Mouse (Mus musculus): ENCODE data around the gene Pdgfa. TPM values are rescaled to one million over a fixed set of nuclear protein-coding genes. Genes with fewer than 3 reads are reported as not detected.

Pdgfa gene
- polyA plus RNA-seq, 1 experiment from 2014 or later: 58.6 TPM

DNA sequence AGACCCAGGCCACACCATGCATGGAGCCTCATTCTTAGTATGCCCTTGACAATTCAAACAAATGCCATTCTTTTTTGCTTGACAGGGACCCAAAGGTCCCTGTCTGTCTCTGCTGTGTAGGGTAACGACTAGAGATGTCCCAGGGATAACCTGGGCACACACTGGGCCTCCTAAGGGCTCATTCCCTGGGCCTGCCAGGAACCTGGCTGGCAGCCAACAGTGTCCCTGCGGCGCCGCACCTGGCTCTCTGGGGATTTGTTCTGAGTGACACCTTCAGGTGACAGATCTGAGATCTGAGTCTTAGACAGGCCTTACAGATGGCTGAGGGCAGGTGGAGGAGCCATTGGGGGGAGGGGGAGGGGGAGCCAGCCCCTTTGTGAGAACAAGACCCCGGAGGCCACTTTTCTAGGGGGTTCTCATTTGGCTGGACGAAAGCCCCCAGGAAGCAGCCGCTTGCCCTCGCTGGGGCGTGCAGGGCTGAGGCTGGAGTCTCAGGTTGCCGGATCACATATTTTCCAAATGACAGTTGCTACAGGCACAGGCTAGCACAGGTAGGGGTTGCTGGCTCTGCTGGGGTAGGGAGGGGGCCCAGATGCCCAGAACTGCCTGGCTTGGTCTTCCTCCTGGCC is 67.2 kb downstream of the Pdgfa start:
- no peaks in the 10 kb centered on the region for H3K27me3 ChIP-seq (ENCODE audit: insufficient read depth, low read length)
- H3K9ac ChIP-seq (replicated peaks; ENCODE audit: low read length): no peak overlapping the region
- H3K4me2 ChIP-seq (replicated peaks; ENCODE audit: low read depth, low read length): no peak overlapping the region
- no peak overlapping the region for H3K27ac ChIP-seq (ENCODE audit: low read length)
- H3K36me3 ChIP-seq (ENCODE audit: insufficient read depth, low read length): no peaks in the 10 kb centered on the region
- ATAC-seq (ENCODE audit: low FRiP score, low TSS enrichment): no peak
- H3K4me3 ChIP-seq (ENCODE audit: low read length): no peak overlapping the region
- H3K9me3 ChIP-seq (ENCODE audit: low read length): no peaks in the 10 kb centered on the region
- H3K4me1 ChIP-seq (ENCODE audit: insufficient read depth, low read length): peaks cover 32% of the 10 kb centered on the region
- WGBS: 32% methylated on average over 10 of the region's 10 CpGs

Other genes starting within 250 kb of the Pdgfa start
- 18.2 and 20.8 TPM in 2 replicates for gene Fam20c, start 242.9 kb downstream of the Pdgfa start, polyA plus RNA-seq (2015; fragmentation: Nextera tagmentation; extraction: Ambion mirVana)
- not detected in 2 replicates for gene Gm5294, start 177.3 kb downstream of the Pdgfa start, polyA plus RNA-seq (2015; fragmentation: Nextera tagmentation; extraction: Ambion mirVana)
- gene Prkar1b, start 152.6 kb upstream of the Pdgfa start, polyA plus RNA-seq (2015; fragmentation: Nextera tagmentation; extraction: Ambion mirVana): 24.6 and 28.8 TPM in 2 replicates
- 7.2 and 9.1 TPM in 2 replicates for gene Dnaaf5, start 152.9 kb upstream of the Pdgfa start, polyA plus RNA-seq (2015; fragmentation: Nextera tagmentation; extraction: Ambion mirVana)
- 62.0 and 62.8 TPM in 2 replicates for gene Sun1, start 203.3 kb upstream of the Pdgfa start, polyA plus RNA-seq (2015; fragmentation: Nextera tagmentation; extraction: Ambion mirVana)